Mouse (Mus musculus): Measurements from ENCODE around the gene Rad51c. TPM values are rescaled to one million over a fixed set of nuclear protein-coding genes. Genes with fewer than 3 reads are reported as not detected.
A peak's percentile ranks its signal among the peaks of the same experiment; 100 is the strongest.
"Not testable (repeated sequence)": the region's sequence is repeated elsewhere in the genome, so short reads cannot be mapped to it uniquely, and the experiment has no call there.

Rad51c gene
- 1 to 10 TPM; 3.2 to 6.1 TPM for total RNA-seq (2021)
- long read RNA-seq, experiment 1: 0 reads
- long read RNA-seq, experiment 2, partial matches to known transcripts: 0 of 2 reads
- long read RNA-seq, experiment 2, other reads (novel, unspliced or antisense): 1 of 2 reads

- DNase-seq (ENCODE audit: low spot score in 2 of 2): no peak
Observed at GRCm38 (mm10) chr11:87404876-87405275, at the start of gene Rad51c, which contains the start of gene Tex14. TSS of gene Rad51c (minus strand) at chr11:87404954. TSS of gene Tex14 (plus strand) at chr11:87405065.

GRCm38 (mm10) chr11:87454035-87454690 is 49.4 kb upstream of the Rad51c start:
- DNase-seq (ENCODE audit: low spot score in 2 of 2): no peak

- DNase-seq (ENCODE audit: low spot score in 2 of 2): no peak
Observed at GRCm38 (mm10) chr11:87453216-87454034, 48.7 kb upstream of the Rad51c start.

GRCm38 (mm10) chr11:87452779-87453178 is 48.0 kb upstream of the Rad51c start:
- not testable (repeated sequence) for DNase-seq (ENCODE audit: low spot score in 2 of 2)

- DNase-seq (ENCODE audit: low spot score in 2 of 2): not testable (repeated sequence)
Observed at GRCm38 (mm10) chr11:87449847-87450246, 45.1 kb upstream of the Rad51c start.

GRCm38 (mm10) chr11:87449200-87449547 is 44.4 kb upstream of the Rad51c start:
- no peak for DNase-seq (ENCODE audit: low spot score in 2 of 2)

- not testable (repeated sequence) for DNase-seq (ENCODE audit: low spot score in 2 of 2)
Observed at GRCm38 (mm10) chr11:87448476-87449199, 43.9 kb upstream of the Rad51c start.

GRCm38 (mm10) chr11:87448081-87448475 is 43.3 kb upstream of the Rad51c start:
- peak; percentile 79 to 84 for DNase-seq (ENCODE audit: low spot score in 2 of 2)

GRCm38 (mm10) chr11:87447429-87447828 is 42.7 kb upstream of the Rad51c start:
- no peak for DNase-seq (ENCODE audit: low spot score in 2 of 2)

- DNase-seq (ENCODE audit: low spot score in 2 of 2): no peak
Observed at GRCm38 (mm10) chr11:87446159-87446558, 41.4 kb upstream of the Rad51c start.

GRCm38 (mm10) chr11:87445593-87445992 is 40.8 kb upstream of the Rad51c start:
- not testable (repeated sequence) for DNase-seq (ENCODE audit: low spot score in 2 of 2)

- no peak for DNase-seq (ENCODE audit: low spot score in 2 of 2)
Observed at GRCm38 (mm10) chr11:87444735-87445428, 40.1 kb upstream of the Rad51c start.

- DNase-seq (ENCODE audit: low spot score in 2 of 2): not testable (repeated sequence)
Observed at GRCm38 (mm10) chr11:87444056-87444455, 39.3 kb upstream of the Rad51c start.

- DNase-seq (ENCODE audit: low spot score in 2 of 2): no peak
Observed at GRCm38 (mm10) chr11:87443373-87443883, 38.7 kb upstream of the Rad51c start.

GRCm38 (mm10) chr11:87442643-87443372 is 38.1 kb upstream of the Rad51c start:
- DNase-seq (ENCODE audit: low spot score in 2 of 2): peak; percentile 36 to 48

GRCm38 (mm10) chr11:87439796-87440420 is 35.2 kb upstream of the Rad51c start:
- no peak for DNase-seq (ENCODE audit: low spot score in 2 of 2)

- DNase-seq (ENCODE audit: low spot score in 2 of 2): no peak
Observed at GRCm38 (mm10) chr11:87436326-87437232, 31.8 kb upstream of the Rad51c start.

GRCm38 (mm10) chr11:87435107-87435506 is 30.4 kb upstream of the Rad51c start:
- DNase-seq (ENCODE audit: low spot score in 2 of 2): not testable (repeated sequence)

All from adrenal gland, postnatal 4 days (tissue).